Mouse (Mus musculus): ENCODE measurements at regions not wholly inside any gene's neighbourhood (a gene's known extent, or its start where the extent isn't known, plus 50 kb on each side); places are given as distances from the start of the nearest gene placed in this dataset.

DNA sequence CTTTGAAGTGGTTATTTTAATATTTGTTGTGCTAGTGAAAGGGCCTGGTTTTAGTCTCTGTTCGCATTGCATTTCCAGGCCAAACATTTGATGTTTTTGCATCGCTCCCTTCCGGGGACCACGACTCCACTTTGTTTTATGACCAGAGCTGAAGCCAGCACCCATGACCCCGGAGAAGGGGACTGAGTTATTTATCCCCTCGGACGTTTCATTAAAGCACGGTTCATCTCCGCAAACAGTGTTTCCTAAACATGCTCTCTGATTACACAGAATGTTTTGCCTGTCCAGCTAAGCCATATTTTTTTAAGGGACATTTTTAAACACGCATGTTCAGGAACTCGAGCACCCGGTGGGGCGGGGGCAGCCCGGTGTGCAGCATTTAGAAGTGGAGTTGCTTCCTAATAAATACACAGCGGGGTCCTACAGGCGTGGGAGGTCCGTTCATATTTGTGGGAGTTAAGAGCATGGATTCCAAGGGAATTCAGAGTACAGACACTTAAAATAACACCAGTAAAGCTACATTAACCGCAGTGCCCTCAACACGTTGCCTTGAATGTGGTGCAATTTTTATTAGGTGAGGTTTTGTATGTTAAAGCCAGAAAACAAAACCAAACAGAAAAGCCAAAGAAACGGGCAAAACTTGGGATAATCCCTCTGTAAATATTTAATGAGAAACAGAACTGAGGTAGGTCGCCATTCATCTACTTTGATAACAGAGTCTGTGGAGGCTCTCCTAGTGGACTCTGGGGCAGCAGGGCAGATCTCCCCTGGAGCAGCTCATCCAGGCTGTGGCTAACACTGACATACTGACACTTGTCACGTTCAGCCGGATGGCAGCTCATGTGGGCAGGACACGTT, 154.8 kb upstream of the Npvf start:
- Histone ChIP-seq H3K9me3 (ENCODE audit: control insufficient read depth, low read length) (no peaks in the 10 kb centered on the region), H3K4me2 (replicated peaks; ENCODE audit: low read depth, low read length, severe bottlenecking) (peak overlapping the region; percentile 33), H3K9ac (ENCODE audit: low read depth, low read length, severe bottlenecking) (no peak overlapping the region), H3K36me3 (ENCODE audit: control insufficient read depth, insufficient read depth, low read length) (no peaks in the 10 kb centered on the region), H3K27ac (replicated peaks; ENCODE audit: low read depth, low read length) (no peak overlapping the region; the same call in 1 of the 2 replicates), H3K4me3 (replicated peaks; ENCODE audit: low read length) (no peak overlapping the region), H3K27me3 (ENCODE audit: control insufficient read depth, insufficient read depth, low read length) (no peaks in the 10 kb centered on the region), H3K4me1 (ENCODE audit: control insufficient read depth, insufficient read depth, low read length) (peaks cover 26% of the 10 kb centered on the region)
- no peak for TF ChIP-seq POLR2A (IDR thresholded peaks at IDR 0.05; ENCODE audit: borderline replicate concordance, extremely low read depth, insufficient read depth, insufficient read length)
- 14% methylated on average over 24 of the region's 24 CpGs for WGBS
- DNase-seq (ENCODE audit: low spot score) (no peak), ATAC-seq (ENCODE audit: low FRiP score, low read depth) (peak; percentile 41; the same call in 1 of the 2 replicates)

DNA sequence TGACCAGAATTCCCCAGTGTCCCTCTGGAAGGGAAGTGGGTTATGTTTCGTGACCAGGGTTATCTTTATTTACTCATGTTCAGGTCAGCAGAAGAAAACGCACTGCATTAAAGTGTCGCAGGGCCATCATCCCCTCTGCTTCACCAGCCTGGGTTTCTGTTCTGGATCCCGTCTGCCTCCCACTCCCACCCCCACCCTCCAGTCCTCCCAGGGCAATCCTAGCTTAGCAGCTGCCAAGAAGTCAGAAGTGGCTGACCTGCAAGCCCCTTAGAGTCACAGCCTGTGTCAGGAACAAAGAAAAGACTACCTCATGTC, 155.4 kb upstream of the Npvf start:
- TF ChIP-seq POLR2A (IDR thresholded peaks at IDR 0.05; ENCODE audit: borderline replicate concordance, extremely low read depth, insufficient read depth, insufficient read length): no peak
- no peaks in the 10 kb centered on the region for H3K9me3 ChIP-seq (ENCODE audit: control insufficient read depth, low read length)
- ATAC-seq (ENCODE audit: low FRiP score, low read depth): no peak
- H3K4me2 ChIP-seq (replicated peaks; ENCODE audit: low read depth, low read length, severe bottlenecking): peak overlapping the region; percentile 33; the same call in 1 of the 2 replicates
- no peak overlapping the region for H3K9ac ChIP-seq (ENCODE audit: low read depth, low read length, severe bottlenecking)
- H3K4me3 ChIP-seq (replicated peaks; ENCODE audit: low read length): no peak overlapping the region
- WGBS: 26% methylated on average over 4 of the region's 4 CpGs
- H3K27ac ChIP-seq (replicated peaks; ENCODE audit: low read depth, low read length): no peak overlapping the region; the same call in 1 of the 2 replicates
- H3K36me3 ChIP-seq (ENCODE audit: control insufficient read depth, insufficient read depth, low read length): no peaks in the 10 kb centered on the region
- no peak for DNase-seq (ENCODE audit: low spot score)
- peaks cover 26% of the 10 kb centered on the region for H3K4me1 ChIP-seq (ENCODE audit: control insufficient read depth, insufficient read depth, low read length)
- H3K27me3 ChIP-seq (ENCODE audit: control insufficient read depth, insufficient read depth, low read length): no peaks in the 10 kb centered on the region

DNA sequence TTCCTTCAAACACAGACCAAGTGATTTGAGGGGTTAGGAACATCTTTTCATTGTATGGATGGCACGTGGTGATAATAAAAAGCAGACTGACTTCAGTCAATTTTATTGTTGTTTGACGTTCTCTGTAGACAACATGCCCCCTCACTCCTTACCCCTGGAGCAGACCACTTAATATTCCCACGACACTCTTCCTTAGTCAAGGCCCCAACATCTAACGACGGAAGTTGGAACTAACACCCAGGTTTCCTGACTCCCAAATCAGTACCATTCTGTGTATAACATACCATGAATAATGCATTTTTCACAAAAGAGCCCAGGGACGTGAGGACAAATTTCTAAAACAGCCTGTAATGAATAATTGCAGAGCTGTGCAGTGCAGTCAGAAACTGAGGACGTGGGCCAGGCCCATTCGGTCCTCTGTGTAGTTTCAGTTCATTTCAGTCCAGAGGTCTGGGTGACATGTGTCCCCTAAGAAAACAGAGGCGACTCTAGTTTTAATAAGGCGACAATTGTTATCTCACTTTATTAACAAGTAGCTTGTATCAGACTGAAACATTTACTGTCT, 160.8 kb upstream of the Npvf start:
- no peak for TF ChIP-seq POLR2A (IDR thresholded peaks at IDR 0.05; ENCODE audit: borderline replicate concordance, extremely low read depth, insufficient read depth, insufficient read length)
- H3K4me3 ChIP-seq (replicated peaks; ENCODE audit: low read length): no peak overlapping the region
- H3K27me3 ChIP-seq (ENCODE audit: control insufficient read depth, insufficient read depth, low read length): peaks cover 5% of the 10 kb centered on the region; the same call in 1 of the 2 replicates
- H3K9me3 ChIP-seq (ENCODE audit: control insufficient read depth, low read length): no peaks in the 10 kb centered on the region
- no peak for ATAC-seq (ENCODE audit: low FRiP score, low read depth)
- no peak overlapping the region for H3K9ac ChIP-seq (ENCODE audit: low read depth, low read length, severe bottlenecking)
- no peak for DNase-seq (ENCODE audit: low spot score)
- peaks cover 23% of the 10 kb centered on the region for H3K4me1 ChIP-seq (ENCODE audit: control insufficient read depth, insufficient read depth, low read length)
- WGBS: 45% methylated on average over 10 of the region's 10 CpGs
- no peak overlapping the region for H3K27ac ChIP-seq (replicated peaks; ENCODE audit: low read depth, low read length)
- no peaks in the 10 kb centered on the region for H3K36me3 ChIP-seq (ENCODE audit: control insufficient read depth, insufficient read depth, low read length)
- no peak overlapping the region for H3K4me2 ChIP-seq (replicated peaks; ENCODE audit: low read depth, low read length, severe bottlenecking)

DNA sequence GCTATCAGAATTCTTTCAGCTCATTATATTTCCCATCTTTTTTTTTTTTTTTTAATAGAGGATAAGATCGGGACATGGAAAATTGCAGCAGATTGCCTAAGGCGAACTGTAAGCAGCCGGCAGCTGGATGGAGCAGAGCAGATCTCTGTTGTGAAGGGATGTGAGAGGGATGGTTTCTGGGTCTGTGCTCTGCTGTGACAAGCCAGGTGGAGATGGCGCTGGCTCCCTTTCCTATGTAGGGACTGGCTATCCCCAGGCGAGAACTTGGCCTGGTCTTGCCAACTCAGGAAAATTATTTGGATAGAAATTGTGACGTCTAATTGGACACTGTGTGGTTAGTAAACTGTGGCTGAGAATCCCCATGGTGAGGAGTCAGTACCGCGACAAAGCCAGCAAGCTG, 161.3 kb upstream of the Npvf start:
- no peak overlapping the region for H3K27ac ChIP-seq (replicated peaks; ENCODE audit: low read depth, low read length)
- H3K9me3 ChIP-seq (ENCODE audit: control insufficient read depth, low read length): no peaks in the 10 kb centered on the region
- H3K4me2 ChIP-seq (replicated peaks; ENCODE audit: low read depth, low read length, severe bottlenecking): no peak overlapping the region
- no peak overlapping the region for H3K4me3 ChIP-seq (replicated peaks; ENCODE audit: low read length)
- peaks cover 5% of the 10 kb centered on the region; the same call in 1 of the 2 replicates for H3K27me3 ChIP-seq (ENCODE audit: control insufficient read depth, insufficient read depth, low read length)
- ATAC-seq (ENCODE audit: low FRiP score, low read depth) (no peak), DNase-seq (ENCODE audit: low spot score) (no peak)
- H3K9ac ChIP-seq (ENCODE audit: low read depth, low read length, severe bottlenecking): no peak overlapping the region
- no peak for TF ChIP-seq POLR2A (IDR thresholded peaks at IDR 0.05; ENCODE audit: borderline replicate concordance, extremely low read depth, insufficient read depth, insufficient read length)
- WGBS: 50% methylated on average over 8 of the region's 8 CpGs
- H3K36me3 ChIP-seq (ENCODE audit: control insufficient read depth, insufficient read depth, low read length): no peaks in the 10 kb centered on the region
- peaks cover 26% of the 10 kb centered on the region for H3K4me1 ChIP-seq (ENCODE audit: control insufficient read depth, insufficient read depth, low read length)

DNA sequence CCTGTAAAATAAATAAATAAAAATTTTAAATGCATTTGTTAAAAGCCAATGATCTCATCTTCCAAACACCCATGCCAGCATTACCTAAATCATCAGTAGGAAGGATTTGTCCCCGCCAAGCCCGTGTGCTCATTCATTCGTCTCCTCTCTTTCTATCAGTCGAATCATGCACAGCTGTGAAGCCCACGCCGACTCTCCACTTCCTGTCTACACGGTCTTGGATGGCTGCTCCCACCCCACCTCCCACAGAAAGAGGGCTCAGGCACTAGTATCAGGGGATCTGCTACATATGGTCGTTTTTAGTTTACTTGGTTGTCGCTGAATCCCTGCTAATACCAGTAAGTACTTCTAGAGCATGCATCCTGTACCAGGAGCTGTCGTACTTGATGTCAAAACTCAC, 163.2 kb upstream of the Npvf start:
- Histone ChIP-seq H3K36me3 (ENCODE audit: control insufficient read depth, insufficient read depth, low read length) (no peaks in the 10 kb centered on the region), H3K4me3 (replicated peaks; ENCODE audit: low read length) (no peak overlapping the region), H3K9ac (ENCODE audit: low read depth, low read length, severe bottlenecking) (no peak overlapping the region), H3K9me3 (ENCODE audit: control insufficient read depth, low read length) (no peaks in the 10 kb centered on the region), H3K27me3 (ENCODE audit: control insufficient read depth, insufficient read depth, low read length) (peaks cover 5% of the 10 kb centered on the region; the same call in 1 of the 2 replicates), H3K4me2 (replicated peaks; ENCODE audit: low read depth, low read length, severe bottlenecking) (no peak overlapping the region), H3K27ac (replicated peaks; ENCODE audit: low read depth, low read length) (no peak overlapping the region), H3K4me1 (ENCODE audit: control insufficient read depth, insufficient read depth, low read length) (peaks cover 38% of the 10 kb centered on the region)
- DNase-seq (ENCODE audit: low spot score) (no peak), ATAC-seq (ENCODE audit: low FRiP score, low read depth) (no peak)
- 56% methylated on average over 10 of the region's 10 CpGs for WGBS
- TF ChIP-seq POLR2A (IDR thresholded peaks at IDR 0.05; ENCODE audit: borderline replicate concordance, extremely low read depth, insufficient read depth, insufficient read length): no peak

Measured in limb, embryonic 14.5 days (tissue).